Mouse (Mus musculus): ENCODE results near the gene Sfpq.

The Sfpq gene

DNA sequence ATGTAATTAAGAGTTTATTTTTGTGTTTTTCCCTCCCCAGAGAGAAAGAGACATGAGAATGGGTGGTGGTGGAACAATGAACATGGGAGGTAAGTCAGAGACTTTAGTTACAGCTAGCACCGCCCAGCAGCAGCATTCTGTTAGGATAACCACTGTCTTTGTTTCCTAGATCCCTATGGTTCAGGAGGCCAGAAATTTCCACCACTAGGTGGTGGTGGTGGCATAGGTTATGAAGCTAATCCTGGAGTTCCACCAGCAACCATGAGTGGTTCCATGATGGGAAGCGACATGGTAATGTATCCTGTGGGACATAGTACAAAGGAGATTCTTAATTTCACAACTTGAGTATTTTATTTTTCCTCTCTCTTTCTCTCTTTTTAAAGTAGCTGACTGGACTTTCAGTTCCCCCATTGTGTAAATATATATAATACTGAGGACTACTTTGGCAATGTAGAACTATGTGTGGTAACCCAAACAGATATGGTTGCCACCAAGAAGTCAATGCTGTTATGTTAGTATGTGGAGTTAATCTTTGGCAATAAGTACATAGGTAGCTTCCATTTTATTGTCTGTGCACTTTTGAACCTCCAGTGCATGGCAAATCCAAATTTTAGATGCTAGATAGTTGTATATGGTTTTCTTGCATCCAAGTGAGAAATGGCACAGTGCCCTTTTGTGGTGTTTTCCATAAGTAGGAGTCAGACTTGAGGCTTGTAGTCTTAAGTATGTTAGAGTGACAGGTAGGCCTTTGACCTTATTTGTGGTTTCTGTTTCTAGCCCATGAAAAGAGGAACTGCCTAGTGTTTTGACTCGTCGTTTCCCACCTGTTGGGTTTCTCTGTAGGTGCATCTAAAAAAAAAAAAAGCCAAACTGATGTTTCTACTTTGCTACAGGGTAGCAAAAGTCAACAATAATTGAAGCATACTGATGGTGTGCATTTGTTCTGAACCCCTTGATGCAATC is 6.4 kb downstream of the Sfpq start:
- DNase-seq (ENCODE audit: low spot score in 2 of 2), result no peak

DNA sequence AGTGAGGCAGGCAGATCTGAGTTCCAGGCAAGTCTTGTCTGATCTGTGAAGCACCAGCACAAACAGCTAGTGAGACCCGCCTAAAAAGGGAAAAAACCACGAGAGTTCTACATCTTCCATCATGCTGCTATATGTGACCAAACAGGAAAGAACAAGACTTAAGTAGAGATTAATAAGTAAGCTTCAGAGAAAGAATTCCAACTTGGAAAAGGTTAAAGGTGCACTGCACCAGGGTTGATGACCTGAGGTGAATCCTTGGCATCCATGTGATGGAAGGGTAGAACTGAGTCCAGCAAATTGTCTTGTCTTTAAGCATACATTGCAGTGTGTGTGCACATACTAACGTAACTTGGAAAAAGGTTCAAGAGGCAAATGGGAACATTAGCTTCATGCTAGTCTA is 16.0 kb downstream of the Sfpq start:
- no peak for DNase-seq (ENCODE audit: low spot score in 2 of 2)

DNA sequence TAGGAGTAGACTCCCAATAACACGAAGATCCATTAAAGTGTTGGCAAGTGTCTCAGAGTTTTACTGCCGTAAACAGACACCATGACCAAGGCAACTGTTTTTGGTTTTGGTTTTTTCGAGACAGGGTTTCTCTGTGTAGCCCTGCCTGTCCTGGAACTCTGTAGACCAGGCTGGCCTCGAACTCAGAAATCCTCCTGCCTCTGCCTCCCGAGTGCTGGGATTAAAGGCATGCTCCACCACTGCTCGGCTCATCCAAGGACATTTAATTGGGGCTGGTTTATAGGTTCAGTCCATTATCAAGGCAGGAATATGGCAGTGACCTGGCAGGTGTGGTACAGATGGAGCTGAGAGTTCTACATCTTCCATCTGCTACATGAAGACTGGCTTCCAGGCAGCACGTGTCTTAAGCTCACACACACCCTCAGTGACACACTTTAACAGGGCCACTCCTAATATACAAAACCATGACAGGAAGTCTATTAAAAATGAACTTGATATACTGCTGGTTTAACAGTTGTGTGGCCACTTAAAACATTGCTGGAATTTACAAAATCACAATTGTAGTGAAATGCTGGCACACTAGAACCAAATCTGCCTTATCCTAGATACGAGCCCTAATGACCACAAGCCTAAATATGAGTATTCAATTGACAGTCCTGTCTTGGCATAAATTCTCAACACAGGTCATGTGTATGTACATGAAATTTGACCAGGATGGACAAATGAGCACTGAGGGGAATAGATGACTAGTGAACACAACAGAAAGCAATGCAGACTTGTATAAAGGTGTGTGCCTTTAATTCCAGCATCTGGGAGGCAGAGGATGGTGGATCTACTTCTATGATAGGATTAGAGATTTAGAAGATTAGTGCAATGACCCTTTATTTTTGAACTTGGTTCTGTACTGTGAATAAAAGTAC is 17.0 kb downstream of the Sfpq start:
- DNase-seq (ENCODE audit: low spot score in 2 of 2), result no peak

DNA sequence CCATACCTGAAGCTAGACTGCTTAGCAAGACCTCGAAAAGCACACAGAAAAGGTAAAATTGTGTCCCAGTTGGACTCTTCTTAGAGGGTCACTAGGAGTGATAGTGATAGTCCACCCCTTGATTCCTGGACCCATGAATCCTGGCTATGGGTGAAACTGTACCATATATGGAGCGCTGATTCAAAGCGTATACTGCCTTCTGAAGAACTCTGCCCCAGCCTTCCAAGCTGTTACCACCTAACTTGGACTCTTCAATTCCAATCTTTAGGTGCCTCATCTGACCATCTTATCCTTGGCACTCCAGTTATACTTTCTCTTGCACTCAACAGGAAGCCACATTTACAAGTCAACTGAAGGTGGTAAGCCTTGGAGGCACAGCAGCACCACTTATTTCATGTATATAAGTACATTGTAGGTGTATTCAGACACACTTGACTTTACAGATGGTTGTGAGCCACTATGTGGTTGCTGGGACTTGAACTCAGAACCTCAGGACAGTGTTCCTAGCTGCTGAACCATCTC is 17.8 kb downstream of the Sfpq start:
- no peak for DNase-seq (ENCODE audit: low spot score in 2 of 2)

DNA sequence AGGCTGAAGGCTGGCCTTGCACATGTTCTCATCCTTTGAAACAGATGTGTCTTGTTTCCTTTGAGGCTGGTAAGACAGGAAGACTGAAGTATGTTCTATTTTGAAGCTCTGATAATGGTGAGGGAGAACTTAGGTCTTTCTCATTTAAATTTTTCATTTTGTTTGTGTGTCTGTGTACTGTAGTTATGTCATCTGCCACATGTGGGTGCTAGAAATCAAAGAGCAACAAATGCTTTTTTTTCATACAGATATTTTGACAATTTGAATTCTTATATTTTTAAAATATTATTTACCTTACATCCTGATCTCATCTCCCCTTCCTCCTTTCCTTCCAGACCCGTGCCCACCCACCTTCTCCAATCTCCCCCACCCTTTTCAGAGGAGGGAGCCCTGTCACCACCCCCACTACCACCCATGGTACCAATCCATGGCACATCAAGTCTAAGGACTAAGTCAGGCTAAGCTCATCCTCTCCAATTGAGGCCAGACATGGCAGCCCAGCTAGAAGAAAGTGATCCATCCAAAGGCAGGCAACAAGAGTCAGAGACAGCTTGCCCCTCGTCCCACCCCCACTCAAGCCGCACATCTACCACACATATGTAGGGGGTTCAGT is 18.9 kb downstream of the Sfpq start:
- no peak for DNase-seq (ENCODE audit: low spot score in 2 of 2)

DNA sequence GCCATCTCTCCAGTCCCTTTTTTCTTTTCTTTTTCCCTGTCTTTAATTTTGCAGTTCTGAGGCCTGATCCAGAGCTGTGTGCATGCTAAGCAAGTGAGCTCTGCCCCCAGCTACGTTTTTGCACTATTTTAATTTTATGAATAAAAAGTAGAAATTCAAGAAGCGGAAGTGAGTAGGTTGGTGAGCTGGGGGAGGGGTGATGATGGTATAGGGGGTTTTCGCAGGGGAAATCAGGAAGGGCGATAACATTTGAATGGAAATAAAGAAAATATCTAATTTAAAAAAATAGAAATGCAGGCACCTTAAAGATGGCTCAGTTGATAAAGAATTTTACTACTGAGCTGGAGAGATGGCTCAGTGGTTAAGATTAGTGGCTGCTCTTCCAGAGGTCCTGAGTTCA is 22.4 kb downstream of the Sfpq start:
- DNase-seq (ENCODE audit: low spot score in 2 of 2), result no peak

DNA sequence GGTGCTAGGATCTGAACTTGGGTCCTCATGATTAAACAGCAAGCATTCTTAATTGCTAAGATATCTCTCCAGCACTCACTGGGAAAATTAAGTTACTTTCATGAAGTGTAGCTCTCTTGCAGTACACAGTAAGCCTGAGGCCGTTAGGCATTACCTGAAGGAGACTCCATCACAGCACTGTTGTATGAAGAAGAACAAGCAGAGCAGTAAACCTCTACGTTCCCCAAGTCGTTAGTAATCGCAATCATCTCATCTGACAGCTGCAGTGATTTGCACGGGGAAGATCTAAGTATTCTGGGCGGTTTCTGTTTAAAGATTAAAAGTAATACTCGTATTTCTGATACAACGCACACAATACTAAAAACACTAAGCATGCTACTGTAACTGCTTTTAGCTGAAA is 30.0 kb downstream of the Sfpq start:
- no peak for DNase-seq (ENCODE audit: low spot score in 2 of 2)

DNA sequence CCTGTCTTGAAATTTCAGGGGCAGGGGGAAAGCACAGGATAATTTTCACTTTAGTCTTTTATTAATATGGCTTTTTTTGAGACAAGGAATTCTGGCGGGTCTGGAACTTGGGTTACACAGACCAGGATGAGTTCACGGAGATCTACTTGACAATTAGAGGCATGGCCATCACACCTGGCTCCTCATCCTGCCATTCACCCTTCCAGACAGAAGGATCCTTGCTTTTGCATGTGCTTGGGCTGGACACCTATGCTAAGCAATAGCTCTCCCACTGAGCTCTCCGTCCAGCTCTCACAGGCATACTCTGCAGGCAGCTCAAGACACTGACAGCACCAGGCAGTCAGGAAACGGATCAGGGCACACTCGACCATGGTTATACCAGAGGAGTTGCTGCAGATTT is 31.9 kb downstream of the Sfpq start:
- no peak for DNase-seq (ENCODE audit: low spot score in 2 of 2)

DNA sequence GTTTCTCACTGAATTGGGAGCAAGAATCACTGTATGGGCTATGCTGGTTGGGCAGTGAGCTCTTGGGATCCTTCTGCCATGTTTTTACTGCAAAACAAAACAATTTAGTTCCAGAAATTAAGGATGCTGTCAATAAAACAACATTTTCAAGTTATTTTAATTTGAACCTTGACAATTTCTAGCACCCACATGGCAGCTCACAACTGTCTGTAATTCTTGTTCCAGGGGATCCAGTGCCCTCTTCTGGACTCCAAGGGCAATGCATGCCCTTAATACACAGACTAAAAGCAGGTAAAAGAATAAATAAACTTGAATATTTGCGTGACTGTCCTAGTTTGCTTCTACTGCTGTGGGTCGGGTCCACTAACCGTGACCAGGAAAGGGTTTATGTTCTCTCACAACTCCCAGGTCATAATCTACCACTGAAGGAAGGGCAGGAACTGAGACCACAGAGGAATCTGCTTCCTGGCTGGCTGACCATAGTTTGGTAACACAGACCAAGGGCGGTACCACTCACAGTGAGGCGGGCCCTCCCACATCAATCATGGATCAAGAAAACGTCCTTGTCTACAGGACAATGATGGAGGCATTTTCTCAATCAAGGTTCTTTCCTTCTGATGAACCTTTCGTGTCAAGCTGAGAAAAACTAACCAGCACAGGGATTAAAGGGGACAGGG is 33.5 kb downstream of the Sfpq start:
- no peak for DNase-seq (ENCODE audit: low spot score in 2 of 2)

DNA sequence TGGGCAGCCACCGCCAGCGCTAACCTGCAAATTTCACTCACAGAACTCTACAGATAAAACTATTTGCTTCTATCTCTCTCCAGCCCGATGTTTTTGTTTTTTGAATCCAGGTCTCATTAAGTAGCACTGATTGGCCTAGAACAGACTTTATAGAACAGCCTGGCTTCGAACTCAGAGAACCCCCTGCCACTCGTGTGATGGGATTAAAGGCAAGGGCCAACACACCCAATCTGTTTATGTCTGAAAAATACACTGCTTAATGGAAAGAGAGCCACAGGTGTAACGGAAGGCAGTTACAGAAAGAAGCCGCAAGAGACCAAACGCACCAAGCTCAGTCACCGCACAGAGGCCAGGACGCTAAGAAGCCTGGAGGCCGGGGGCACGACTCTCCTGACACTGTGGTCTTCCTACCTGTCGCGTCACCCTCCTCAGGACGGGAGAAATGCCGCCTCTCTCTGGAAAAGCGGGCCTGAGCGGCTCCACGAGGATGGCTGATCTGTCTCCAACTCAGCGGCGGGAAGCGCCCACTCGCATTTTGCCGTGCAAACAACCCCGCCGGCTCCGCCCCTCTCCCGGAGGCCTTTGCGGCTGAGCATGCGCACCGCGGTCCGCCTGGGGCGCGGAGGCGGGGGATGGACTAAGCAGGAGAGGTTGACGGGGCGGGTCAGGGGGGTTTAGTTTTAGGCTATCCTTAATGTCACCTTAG is 39.6 kb downstream of the Sfpq start, which contains the start of gene Zmym1:
Gene Zmym1 (minus strand): TSS at position 568 of the 706 bp plus-strand sequence.
- DNase-seq (ENCODE audit: low spot score in 2 of 2), result peak; percentile 75 to 83

DNA sequence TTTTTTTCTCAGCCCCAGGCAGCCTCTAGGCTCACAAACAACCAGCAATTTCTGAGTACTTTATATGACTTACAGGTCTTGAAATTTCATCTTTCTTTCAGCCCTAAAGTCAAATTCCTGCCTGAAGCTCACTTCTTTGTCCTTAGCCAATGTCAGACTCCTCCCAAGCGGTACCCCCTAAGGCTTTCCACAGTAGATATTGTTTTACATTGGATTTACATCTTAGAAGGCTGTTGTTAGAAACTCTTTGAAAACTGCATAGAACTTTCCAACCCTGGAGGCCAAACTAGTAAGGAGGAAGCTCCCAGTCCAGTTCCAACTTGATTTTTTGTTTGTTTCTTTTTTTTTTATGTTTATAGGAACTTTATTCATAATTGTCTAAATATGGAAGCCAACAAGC is 42.9 kb downstream of the Sfpq start:
- DNase-seq (ENCODE audit: low spot score in 2 of 2), result no peak

DNA sequence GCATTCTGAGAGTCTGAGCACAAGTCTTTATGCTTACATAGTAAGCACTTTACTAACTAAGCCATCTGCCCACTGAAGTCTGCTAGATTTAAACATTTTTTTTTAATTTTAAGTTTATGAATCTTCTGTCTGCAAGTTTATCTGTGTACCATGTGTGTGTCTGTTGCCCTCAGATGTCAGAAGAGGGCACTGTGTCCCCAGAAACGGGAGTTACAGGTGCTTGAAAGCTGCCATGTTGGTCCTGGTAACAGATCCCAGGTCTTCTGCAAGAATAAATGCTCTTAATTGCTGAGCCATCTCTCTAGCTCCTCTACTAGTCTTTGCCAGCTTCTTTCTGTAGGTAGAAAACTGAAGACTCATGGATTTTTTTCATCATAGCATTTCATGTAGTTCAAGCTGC is 53.8 kb downstream of the Sfpq start:
- no peak for DNase-seq (ENCODE audit: low spot score in 2 of 2)

DNA sequence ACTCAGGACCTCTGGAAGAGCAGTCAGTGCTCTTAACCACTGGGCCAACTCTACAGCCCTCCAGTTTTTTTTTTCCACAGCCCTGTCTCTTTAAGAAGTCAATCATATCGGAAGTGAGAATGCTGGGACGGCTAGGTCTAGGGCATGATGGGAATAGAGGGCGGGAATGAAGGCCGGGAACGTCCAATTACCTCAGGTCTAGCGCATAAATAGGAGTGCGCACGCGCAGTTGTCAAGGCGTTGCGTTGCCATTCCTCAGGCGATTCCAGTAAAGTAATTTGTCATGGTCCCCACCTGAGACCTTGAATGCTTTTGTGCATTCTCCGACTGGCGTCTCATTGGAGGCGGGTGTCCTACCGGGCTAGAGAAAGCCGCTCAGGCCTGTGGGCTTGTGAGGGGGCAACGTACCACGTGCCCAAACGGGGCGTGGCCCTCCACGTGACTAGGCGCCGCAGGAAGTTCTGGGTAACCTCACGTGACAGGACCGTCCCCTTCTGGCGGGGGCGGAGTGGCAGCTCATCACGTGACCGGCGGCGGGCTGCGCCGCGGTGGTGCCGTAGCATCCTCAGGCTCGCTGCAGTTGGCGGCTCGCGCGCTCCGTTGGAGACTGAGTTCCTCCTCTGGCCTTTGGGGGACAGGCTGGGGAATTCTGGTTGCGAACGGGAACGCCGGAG is 55.9 kb downstream of the Sfpq start, which contains the start of gene Zmym6:
Gene Zmym6 (plus strand): TSS at position 509 of the 674 bp plus-strand sequence.
- peak; percentile 96 for DNase-seq (ENCODE audit: low spot score in 2 of 2)

DNA sequence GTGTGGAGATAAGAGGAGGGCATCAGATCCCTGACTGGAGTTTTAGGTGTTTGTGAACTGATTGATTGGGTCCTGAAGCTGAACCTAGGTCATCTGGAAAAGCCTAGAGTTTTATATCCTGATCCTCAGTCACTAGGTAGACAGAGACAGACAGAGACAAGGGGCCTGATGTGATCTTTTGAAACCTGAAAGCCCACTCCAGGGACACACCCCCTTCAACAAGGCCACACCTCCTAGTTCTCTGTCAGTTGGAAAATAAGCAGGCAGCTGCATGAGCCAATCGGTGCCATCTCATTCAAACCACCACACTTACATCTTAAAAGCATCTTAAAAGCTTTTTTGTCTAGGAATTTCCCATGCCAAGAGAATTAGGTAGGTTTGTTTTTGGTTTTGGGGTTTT is 59.7 kb downstream of the Sfpq start:
- no peak for DNase-seq (ENCODE audit: low spot score in 2 of 2)

DNA sequence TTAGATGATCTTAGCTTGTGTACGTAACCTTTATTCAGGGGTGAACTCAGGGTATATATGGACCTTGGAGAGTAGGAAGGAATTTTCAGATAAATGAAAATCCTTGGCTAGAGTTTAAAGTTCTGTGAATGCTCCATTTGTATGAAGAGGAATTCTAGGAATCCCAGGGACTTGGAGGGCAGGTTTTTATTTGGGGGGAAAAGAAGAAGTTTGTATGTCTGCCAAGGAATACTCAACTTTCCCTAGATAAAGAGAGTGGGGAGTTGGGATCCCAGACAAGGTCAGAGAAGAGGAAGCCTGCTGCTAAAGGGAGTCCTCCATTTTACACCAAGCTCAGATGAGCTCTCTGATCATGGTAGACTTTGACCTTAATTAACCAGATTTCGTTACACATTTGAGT is 62.0 kb downstream of the Sfpq start:
- DNase-seq (ENCODE audit: low spot score in 2 of 2), result no peak

DNA sequence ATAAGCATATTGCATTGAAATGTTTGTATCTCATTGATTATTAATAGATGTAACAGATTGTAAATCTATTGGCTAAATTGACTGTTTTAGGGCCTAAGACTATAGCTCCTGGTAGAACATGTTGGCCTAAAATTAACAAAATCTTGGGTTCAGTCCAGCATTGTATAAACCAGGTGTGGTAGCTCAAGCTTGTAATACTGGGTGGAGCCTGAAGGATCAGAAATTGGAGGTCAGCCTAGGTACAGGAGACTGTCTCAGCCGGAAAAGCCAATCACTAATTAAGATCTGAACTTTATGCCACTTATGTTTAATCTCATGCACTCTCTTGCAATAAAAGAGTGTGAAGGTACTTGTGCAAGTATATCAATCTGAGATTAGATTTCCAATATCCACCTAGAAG is 64.6 kb downstream of the Sfpq start:
- DNase-seq (ENCODE audit: low spot score in 2 of 2), result no peak

Measured in frontal cortex, postnatal 10 days (tissue).